Mouse (Mus musculus): Measurements from ENCODE around the gene Slc22a14.
"Not testable (repeated sequence)": the region's sequence is repeated elsewhere in the genome, so short reads cannot be mapped to it uniquely, and the experiment has no call there.

The Slc22a14 gene

DNA sequence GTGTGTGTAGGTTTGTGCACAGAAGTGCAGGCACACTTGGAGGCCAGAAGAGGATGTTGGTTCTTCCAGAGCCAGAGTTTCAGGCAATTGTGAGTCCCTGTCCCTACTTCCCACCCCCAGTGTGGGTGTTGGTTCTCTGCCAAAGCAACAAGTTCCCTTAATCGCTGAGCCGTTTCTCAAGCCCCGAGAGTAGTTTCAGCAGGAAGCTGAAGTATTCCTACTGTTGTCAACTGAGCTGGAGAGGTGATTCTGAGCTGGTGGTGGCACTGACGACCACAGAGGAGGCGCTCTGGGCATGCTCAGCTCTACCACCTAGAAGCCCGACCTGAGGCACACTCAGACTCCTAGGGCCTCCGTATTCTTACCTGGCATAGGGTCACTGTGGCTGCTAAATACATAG, at the start of gene Slc22a14:
TSS of gene Slc22a14 (minus strand) at position 270 of the 400 bp plus-strand sequence.
- peak; percentile 29 to 42 for DNase-seq

GRCm38 (mm10) chr9:119409864-119410263, 44.5 kb upstream of the Slc22a14 start:
- no peak for DNase-seq

DNA sequence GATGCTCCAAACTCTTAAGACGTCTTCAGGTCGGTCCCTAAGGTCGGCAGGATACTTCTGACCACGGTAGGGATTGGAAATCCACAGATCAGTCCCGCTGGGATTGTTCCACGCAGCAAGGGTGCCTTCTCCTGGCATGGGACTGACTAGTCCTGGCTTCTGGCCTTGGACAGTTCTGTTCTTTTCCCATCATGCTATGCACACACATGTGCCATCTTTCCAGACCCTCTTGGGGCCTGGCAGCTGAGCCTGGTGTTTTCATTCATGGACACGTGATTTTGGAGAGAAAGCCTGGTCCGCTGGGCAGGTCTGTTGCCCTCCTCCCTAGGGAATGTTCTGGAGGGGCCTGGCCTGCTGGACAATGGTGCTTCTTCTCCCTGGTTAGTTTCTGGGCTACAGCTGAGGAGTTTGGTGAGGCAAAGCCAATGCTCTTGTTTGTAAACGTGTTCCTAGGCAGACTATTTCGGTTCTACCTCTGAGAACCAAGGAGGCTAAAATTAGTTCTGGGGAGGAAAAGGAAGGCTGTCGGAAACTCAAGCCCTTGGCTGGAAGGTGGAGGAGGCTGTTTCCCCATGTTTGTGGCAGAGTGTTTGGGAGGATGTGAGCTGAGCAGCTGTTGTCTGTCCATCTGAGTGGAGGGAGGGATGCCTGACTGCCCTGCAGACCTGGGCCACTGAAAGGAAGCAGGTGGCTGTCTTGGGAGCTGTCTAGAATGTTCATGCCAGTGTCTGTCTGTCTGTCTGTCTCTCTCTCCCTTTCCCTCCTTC, 43.7 kb upstream of the Slc22a14 start:
- peak in 1 of 2 experiments; percentile 41 for DNase-seq

DNA sequence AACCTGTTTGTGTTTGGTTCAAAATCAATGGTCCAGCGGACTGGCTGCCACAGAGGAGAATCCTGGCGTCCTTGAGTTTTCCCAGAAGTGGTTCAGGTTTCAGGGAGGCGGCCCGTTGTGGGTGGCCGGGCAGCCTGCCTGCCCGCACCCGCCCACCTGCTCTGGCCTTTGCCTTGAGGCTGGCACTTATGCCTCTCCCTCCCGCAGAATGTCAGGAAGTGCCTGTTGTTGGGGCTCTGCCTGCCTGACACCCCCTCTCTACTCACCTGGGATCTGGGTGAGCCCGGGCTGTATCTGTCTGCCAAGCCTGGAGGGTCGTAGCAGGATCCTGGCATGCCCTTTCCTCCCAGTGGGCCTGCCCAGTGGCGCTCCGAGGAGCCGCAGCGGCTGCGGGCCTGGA, 42.5 kb upstream of the Slc22a14 start:
- peak; percentile 64 to 81 for DNase-seq

GRCm38 (mm10) chr9:119404090-119404489, 38.7 kb upstream of the Slc22a14 start:
- no peak for DNase-seq

- peak; percentile 71 to 83 for DNase-seq
Measured at GRCm38 (mm10) chr9:119403236-119403641, 37.9 kb upstream of the Slc22a14 start.

DNA sequence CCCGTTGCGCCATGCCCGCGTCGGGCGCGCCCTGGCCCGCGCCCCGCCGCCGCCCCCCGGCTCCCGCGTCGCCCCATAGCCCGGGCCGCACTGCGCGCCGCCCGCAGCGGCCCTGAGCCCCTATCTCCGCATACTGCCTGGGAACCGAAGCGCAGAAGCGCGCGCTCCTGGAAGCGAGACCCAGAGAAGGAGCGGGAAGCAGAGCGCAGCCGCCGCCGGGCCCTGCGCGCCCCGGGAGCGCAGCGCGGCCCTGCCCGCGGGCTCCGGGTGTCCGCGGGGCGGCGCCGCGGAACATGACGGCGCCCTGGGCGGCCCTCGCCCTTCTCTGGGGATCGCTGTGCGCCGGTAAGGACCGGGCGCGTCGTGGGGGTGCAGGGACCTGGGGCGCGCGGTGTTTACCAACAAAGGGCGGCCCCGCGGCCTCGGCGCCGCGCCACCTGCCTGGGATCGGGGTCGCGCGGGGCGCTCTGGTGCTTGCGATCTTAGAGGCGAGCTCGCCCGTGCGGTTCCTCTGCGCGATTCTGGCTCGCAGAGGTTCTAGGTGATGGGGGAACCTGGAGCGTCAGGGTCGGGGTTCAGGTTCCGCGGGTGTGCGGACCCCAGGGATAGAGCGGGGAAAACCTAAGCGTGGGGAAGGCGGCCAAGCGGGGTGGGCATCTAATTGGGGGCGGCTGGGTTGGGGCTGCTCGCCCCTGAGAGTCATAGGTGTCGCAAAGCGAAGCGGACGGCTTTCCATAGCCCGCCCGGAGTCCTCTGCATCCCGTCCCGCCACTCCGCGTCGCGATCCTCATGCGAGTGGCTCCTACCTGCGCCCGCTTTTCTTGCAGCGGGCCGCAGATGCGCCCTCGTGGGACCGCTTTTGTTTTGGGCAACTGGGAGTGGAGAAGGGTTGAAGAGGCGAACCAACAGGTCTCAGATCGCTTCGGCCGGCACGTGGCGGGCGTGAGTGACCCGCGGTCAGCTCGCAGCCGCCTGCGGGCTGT, 37.2 kb upstream of the Slc22a14 start:
- DNase-seq = peak; percentile 64 to 76

DNA sequence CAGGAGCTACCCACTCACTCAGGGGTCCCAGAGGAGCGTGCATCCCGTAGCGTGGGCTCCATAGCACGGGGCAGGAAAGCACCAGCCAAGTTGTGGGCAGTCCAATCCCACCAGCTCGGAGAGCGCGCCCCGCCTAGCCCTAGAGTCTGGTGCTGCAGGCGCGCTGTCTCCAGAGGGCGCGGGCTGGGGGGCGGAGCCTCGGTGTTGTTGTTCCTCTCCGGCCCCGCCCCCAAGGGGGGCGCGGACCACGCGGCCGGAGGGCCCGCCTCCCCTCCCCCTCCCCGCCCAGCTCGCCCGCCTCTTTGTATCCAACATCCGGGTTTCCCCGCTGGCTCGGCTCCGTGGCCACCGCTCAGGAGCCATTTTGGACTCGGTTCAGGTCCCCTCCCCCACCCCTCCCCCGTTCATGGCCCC, 36.5 kb upstream of the Slc22a14 start, which contains the start of gene Acvr2b:
TSS of gene Acvr2b (plus strand) at position 318 of the 414 bp plus-strand sequence.
- DNase-seq = peak; percentile 98 to 99

GRCm38 (mm10) chr9:119401351-119401750, 36.0 kb upstream of the Slc22a14 start:
- DNase-seq = no peak

DNA sequence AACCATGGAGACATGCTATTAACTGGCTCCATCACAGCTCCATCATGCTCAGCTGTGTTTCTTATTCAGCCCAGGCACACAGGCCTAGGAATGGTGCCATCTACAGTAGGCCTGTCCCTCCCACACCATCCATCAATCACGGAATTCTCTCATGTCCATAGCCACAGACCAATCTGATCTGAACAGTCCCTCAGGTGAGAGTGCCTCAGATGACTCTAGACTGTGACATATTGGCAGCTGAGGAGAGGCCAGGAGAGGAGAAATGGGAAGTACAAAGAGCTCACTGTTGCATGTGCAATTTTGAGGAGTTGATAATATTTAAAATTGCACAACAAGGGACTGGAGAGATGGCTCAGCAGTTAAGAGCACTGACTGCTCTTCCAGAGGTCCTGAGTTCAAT, 29.5 kb upstream of the Slc22a14 start:
- no peak for DNase-seq

- DNase-seq = no peak
Measured at GRCm38 (mm10) chr9:119390214-119390613, 24.9 kb upstream of the Slc22a14 start.

- DNase-seq = peak; percentile 72 to 73
Measured at GRCm38 (mm10) chr9:119388956-119389355, 23.6 kb upstream of the Slc22a14 start.

DNA sequence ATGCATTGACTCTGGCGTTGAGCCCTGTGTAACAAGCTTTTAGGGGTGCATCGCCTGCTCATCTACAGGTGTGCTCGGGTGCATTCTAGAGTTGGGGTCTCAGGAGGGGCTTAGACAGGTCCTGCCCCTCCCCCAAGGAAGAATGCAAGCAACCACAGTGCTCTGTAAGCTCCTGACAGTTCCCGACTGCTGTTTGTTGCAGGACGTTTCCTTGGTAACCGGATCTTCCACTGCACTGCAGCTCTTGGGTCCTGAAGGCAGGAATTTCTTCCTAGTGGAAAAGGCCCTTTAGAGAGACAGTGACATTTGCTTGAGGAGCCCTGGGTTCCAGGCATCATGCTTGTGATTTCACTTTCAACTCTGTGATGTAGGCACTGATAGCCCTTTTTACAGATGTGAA, 17.2 kb upstream of the Slc22a14 start:
- DNase-seq = no peak

DNA sequence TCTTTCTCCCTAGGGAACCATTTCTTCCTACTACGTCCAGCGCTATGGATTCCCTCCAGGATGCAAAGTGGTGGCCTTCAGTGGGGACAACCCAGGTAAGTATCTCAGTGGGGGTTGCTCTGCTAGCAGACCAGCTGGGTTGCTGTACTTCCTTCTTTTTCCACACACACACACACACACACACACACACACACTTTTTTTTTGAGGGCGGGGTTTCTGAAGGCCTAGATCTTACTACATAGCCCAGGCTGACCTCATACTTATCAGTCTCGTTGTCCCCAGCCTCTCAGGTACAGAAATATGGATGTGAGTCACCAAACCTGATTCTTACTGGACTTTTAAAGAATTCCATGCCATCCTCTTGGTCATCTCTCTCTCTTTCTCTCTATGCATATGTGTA, 12.9 kb upstream of the Slc22a14 start:
- no peak for DNase-seq

GRCm38 (mm10) chr9:119375556-119375955, 10.2 kb upstream of the Slc22a14 start:
- no peak for DNase-seq

GRCm38 (mm10) chr9:119375008-119375407, 9.7 kb upstream of the Slc22a14 start:
- no peak for DNase-seq

DNA sequence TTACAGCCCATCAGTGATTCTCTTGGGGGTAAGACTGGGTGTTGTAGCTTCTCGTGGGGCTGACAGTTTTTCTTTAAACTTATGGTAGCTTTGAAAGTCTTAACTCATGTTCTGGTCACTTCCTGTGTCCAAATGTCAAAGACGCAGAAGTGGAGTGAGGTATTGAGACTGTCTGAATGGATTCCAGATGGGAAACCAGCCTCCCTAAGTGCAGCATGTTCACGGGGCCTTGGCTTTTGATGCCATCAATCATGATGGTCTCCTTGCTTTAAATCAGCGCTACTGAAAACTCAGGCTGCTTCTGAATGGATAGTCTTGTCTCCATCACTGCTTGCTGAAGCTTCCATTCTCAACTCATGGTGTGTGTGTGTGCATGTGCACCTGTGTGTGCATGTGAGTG, 5.9 kb upstream of the Slc22a14 start:
- DNase-seq = no peak

DNA sequence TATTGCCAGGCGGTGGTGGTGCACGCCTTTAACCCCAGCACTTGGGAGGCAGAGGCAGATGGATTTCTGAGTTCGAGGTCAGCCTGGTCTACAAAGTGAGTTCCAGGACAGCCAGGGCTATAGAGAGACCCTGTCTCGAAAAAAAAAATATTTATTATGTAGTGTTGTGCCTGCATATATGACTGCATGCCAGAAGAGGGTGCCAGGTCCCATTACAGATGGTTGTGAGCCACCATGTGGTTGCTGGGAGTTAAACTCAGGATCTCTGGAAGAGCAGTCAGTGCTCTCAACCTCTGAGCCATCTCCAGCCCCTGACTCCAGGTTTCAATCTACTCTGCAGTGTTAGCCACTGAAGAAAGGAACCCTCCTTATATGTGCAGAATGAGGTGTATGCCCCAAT, 5.4 kb upstream of the Slc22a14 start:
- DNase-seq = not testable (repeated sequence)

DNA sequence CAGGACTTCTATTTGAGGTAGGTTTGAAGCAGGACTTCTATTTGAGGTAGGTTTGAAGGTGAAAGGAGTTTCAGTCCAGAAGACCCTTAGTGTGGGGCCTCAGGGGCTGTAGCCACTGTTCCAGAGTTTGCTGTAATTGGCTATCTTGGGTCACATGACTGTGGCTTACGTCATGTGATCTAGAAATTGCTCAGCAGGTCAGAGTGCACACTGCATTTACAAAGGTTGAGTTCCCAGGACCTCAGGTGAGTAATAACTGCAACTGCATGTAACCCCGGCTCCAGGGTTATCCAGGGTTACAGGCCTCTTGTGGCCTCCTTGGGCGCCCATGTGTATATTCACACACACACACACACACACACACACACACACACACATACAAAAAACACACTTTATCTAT, 3.0 kb upstream of the Slc22a14 start:
- no peak for DNase-seq

DNA sequence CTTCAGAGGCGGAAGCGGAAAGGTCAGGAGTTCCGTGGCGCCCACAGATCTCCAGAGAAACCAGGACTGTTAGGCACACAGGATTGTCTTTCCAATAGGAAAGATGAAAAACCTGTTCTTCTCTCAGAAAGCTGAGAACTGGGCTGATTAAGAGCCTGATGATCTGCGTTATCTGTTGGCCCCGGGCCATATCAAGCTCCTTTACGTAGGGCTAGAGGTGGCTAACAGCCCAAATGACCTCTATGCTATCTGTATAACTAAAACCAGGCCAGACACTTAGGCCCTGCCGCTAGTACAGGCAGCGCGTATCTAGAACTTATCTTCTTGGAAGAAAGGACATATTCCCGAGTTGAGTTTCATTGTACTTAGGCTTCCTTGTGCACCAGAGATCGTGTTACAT, 2.1 kb downstream of the Slc22a14 start:
- no peak for DNase-seq

DNA sequence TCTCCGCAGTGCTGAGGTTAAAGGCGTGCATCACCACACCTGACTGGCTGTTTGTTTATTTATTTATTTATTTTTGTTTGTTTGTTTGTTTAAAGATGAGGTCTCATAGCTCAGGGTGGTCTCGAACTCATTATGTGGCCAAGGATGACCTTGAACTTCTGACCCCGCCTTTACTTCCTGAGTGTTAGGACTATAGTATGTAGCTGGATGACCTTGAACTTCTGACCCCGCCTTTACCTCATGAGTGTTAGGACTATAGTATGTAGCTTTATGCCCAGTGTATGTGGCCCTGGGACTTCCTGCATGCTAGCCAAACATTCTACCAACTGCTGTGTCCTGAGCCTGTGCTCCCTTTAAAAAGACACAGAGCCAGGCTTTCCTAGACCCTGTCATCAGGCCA, 3.9 kb downstream of the Slc22a14 start:
- no peak for DNase-seq

DNA sequence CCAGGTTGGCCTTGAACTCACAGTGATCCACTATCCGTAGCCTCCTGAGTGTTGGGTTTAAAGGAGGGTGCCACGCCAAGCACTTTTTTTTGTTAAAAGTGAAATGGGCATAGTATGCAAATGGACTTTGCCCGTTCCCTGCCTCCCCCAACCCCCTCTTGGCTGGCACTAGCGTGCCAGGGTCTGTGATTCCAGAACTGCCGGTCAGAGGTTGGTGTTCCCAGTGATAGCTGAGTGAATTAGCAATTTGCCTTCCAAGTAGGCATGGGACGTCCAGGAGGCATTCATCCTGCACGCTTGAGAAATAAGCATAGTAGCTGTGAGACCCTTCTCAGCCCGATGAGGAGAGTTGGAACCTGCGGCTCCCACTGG, 7.3 kb downstream of the Slc22a14 start:
- DNase-seq = peak; percentile 50 to 72

GRCm38 (mm10) chr9:119357331-119358057, 7.9 kb downstream of the Slc22a14 start, which contains the start of gene Xylb:
Xylb (plus strand) TSS chr9:119357381.
- DNase-seq = peak; percentile 97 to 98

All from kidney, postnatal 4 days (tissue).